ENCODE assay signal across 1 mouse cellular context in genomic region chr7:126803181-126803580, GRCm38 (mm10).
TF ChIP-seq lines count a peak whose summit lies in the region.

No protein-coding gene starts in this region.

TF ChIP-seq in MEL, 35 proteins besides CTCF, POLR2A, EP300 and RAD21:
- TF ChIP-seq TAL1 (IDR thresholded peaks at IDR 0.05; ENCODE audit: low read length) (peak; percentile 59), TBP (IDR thresholded peaks at IDR 0.05; ENCODE audit: low read depth, low read length) (peak; percentile 71), ELF1 (IDR thresholded peaks at IDR 0.05; ENCODE audit: low read depth, low read length) (0 out of 2 replicates have a peak, but pooled peaks have one; percentile 12), MYC (IDR thresholded peaks at IDR 0.05; ENCODE audit: low read depth, low read length) (peak; percentile 59; the same call in 1 of the 2 replicates), GATA1 (IDR thresholded peaks at IDR 0.05; ENCODE audit: low read depth, low read length) (peak; percentile 94), USF1 (IDR thresholded peaks at IDR 0.05; ENCODE audit: low read depth, low read length) (no peak), POLR2AphosphoS5 (IDR thresholded peaks at IDR 0.05; ENCODE audit: borderline replicate concordance, low read depth, low read length) (no peak), NELFE (IDR thresholded peaks at IDR 0.05; ENCODE audit: low read depth, low read length) (peak; percentile 28; the same call in 1 of the 2 replicates), MAZ (IDR thresholded peaks at IDR 0.05; ENCODE audit: low read depth, low read length) (0 out of 2 replicates have a peak, but pooled peaks have one; percentile 15), RCOR1 (IDR thresholded peaks at IDR 0.05; ENCODE audit: low read depth, low read length) (no peak; the same call in 1 of the 2 replicates), TCF12 (IDR thresholded peaks at IDR 0.05; ENCODE audit: low read depth, low read length) (peak; percentile 56), SIN3A (IDR thresholded peaks at IDR 0.05; ENCODE audit: low read length) (peak; percentile 82), NRF1 (IDR thresholded peaks at IDR 0.05; ENCODE audit: insufficient read depth, low read depth, low read length, poor library complexity, severe bottlenecking) (peak; percentile 41; the same call in 1 of the 2 replicates), HCFC1 (IDR thresholded peaks at IDR 0.05; ENCODE audit: low read depth, low read length) (peak; percentile 50; the same call in 1 of the 2 replicates), ETS1 (IDR thresholded peaks at IDR 0.05; ENCODE audit: low read depth, low read length) (peak; percentile 87)
